Mouse (Mus musculus) midbrain, embryonic 16.5 days (tissue): ENCODE results near the gene Gpc1. TPM values are rescaled to one million over a fixed set of nuclear protein-coding genes. Genes with fewer than 3 reads are reported as not detected.

Source experiments
- ATAC-seq: fragments of 200-750 bp; cut with Nextera tagmentation; 2 replicates; pipeline ENCODE4 v1.8.0; 2017; ENCODE audit warnings: moderate TSS enrichment
- H3K27ac ChIP-seq: fragments of 300-500 bp; sonication (generic); 2 replicates; pipeline ENCODE4 v1.5.1; 2014; ENCODE audit warnings: mild to moderate bottlenecking, low read length, mixed read lengths
- H3K27me3 ChIP-seq: fragments of 300-500 bp; sonication (generic); 2 replicates; pipeline ENCODE4 v1.6.1; 2014; ENCODE audit warnings: low read depth, low read length, mixed read lengths; ENCODE audit not compliant: control insufficient read depth, insufficient read depth
- H3K36me3 ChIP-seq: fragments of 300-500 bp; sonication (generic); 2 replicates; pipeline ENCODE4 v1.6.1; 2014; ENCODE audit warnings: mild to moderate bottlenecking, low read length, moderate library complexity, mixed read lengths; ENCODE audit not compliant: control insufficient read depth, insufficient read depth
- H3K4me1 ChIP-seq: fragments of 300-500 bp; sonication (generic); 2 replicates; pipeline ENCODE4 v1.6.1; 2014; ENCODE audit warnings: mild to moderate bottlenecking, low read length, mixed read lengths; ENCODE audit not compliant: control insufficient read depth, insufficient read depth
- H3K4me2 ChIP-seq: fragments of 300-500 bp; sonication (generic); 2 replicates; pipeline ENCODE4 v1.6.1; 2014; ENCODE audit warnings: mild to moderate bottlenecking, low read length, mixed read lengths
- H3K4me3 ChIP-seq: fragments of 300-500 bp; sonication (generic); 2 replicates; pipeline ENCODE4 v1.5.1; 2014; ENCODE audit warnings: low read depth, mild to moderate bottlenecking, low read length, moderate library complexity, mixed read lengths
- H3K9ac ChIP-seq: fragments of 300-500 bp; sonication (generic); 2 replicates; pipeline ENCODE4 v1.6.1; 2014; ENCODE audit warnings: low read depth, low read length, mixed read lengths
- H3K9me3 ChIP-seq: fragments of 300-500 bp; sonication (generic); replicated peaks from 2 replicates; pipeline ENCODE4 v1.6.1; 2014; ENCODE audit warnings: mild to moderate bottlenecking, low read length, mixed read lengths; ENCODE audit not compliant: control insufficient read depth, poor library complexity, severe bottlenecking
- WGBS: fragments of 180-500 bp; shearing (Covaris S2); extraction: QIAGEN DNeasy Blood & Tissue Kit; methylation state at CpG from one replicate; pipeline ENCODE4 v1.1.7; 2014; 5-methylcytosine and 5-hydroxymethylcytosine counted together
- polyA plus RNA-seq: library from polyadenylated mRNA; unstranded; fragments of >200 nt; fragmentation: Nextera tagmentation; extraction: Ambion mirVana; gene quantifications from 2 replicates; pipeline ENCODE4 v1.2.1, GENCODE M21; 2015

Gene Gpc1
- 49.3 and 54.6 TPM in 2 replicates for polyA plus RNA-seq

DNA sequence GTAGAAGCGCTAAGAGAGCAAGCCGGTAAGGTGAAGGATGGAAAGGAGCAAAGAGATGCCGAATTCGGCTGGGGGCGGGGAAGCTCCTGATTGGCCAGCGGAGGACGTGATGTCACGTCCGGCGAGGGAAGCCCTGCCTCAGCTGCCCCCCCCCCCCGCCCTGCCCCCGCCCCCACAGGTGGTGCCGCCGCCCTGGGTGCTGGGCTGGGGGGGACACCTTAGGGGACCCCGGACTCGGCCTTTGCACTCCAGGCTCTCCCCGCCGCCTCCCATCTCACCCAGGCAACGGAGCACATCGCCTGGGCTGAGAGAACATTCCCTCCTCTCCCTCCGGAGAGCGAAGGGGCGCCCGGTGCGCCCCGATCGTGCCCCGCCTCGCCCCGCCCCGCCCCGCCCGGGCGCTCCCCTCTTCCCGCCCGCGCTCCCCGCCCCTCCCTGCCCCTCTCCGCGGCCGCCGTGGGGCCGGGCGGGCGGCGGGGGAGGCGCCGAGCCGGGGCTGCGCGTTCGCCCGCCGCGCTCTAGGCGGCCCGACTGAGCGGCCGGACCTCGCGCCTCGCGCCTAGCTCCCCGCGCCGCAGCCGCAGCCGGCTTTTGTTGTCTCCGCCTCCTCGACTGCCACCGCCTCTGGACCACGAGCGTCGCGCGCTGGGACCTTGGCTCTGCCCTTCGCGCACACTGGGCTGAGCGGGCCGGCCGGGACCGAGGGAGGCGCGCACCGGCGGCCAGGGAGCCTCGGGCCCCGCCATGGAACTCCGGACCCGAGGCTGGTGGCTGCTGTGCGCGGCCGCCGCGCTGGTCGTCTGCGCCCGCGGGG lies at the start of gene Gpc1:
Gene Gpc1, plus strand, starts transcription at position 458 of the 814 bp plus-strand sequence.
- H3K4me2 ChIP-seq = peak within 1 kb of the TSS; percentile 87
- H3K9me3 ChIP-seq = no peaks in the 10 kb centered on the region
- peak within 1 kb of the TSS; percentile 93 for H3K27ac ChIP-seq
- ATAC-seq = peak; percentile 81
- peak within 1 kb of the TSS; percentile 92 for H3K4me3 ChIP-seq
- WGBS = 0% methylated on average over 59 of the region's 99 CpGs
- peaks cover 2% of the 10 kb centered on the region; the same call in 1 of the 2 replicates for H3K27me3 ChIP-seq
- H3K36me3 ChIP-seq = peaks cover under 1% of the 10 kb centered on the region; the same call in 1 of the 2 replicates
- H3K9ac ChIP-seq = peak within 1 kb of the TSS; percentile 96
- H3K4me1 ChIP-seq = peaks cover 30% of the 10 kb centered on the region

DNA sequence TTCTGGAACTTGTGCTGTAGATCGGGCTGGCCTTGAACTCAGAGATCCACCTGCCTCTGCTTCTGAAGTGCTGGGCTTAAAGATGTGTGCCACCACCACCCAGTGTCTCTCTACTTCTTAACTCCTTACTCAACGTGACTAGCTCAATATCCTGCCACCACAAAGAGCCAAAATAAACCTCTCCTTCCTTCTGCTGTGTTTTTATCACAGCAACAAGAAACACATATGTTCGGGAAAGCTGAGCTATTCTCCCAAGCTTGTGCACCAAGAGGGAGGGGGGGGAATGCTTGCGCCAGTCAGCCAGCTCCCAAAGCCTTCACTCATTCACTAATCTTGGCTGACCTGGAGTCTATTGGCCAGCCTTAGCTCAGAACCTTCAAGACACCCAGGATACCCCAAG lies 49.6 kb upstream of the Gpc1 start:
- no peak for ATAC-seq
- Histone ChIP-seq H3K36me3 (no peaks in the 10 kb centered on the region), H3K27ac (no peak overlapping the region), H3K27me3 (no peaks in the 10 kb centered on the region), H3K9ac (no peak overlapping the region), H3K4me1 (no peaks in the 10 kb centered on the region), H3K4me2 (no peak overlapping the region), H3K9me3 (no peaks in the 10 kb centered on the region), H3K4me3 (no peak overlapping the region)
- 92% methylated on average over 4 of the region's 4 CpGs for WGBS

DNA sequence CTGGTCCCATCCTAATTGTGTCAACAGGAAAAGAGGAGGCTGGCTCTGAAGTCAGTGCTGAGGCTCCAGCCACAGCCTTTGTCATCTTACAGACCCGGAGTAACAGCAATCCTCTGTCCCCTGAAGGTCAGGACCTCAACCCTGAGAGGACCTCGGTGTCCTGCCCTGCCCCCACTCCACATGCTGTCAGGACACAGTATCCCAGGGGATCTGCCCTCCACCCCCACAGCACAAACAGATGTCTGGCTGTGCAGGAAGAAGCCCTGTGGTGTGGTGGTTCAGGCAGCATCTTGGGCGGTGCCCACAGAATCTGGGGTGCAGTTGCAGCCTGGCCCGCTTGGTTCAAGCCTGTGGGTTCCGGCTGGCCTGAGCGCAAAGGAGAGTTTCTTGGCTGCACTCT lies 48.9 kb upstream of the Gpc1 start:
- Histone ChIP-seq H3K4me2 (no peak overlapping the region), H3K4me1 (no peaks in the 10 kb centered on the region), H3K4me3 (no peak overlapping the region), H3K36me3 (no peaks in the 10 kb centered on the region), H3K27ac (no peak overlapping the region), H3K27me3 (no peaks in the 10 kb centered on the region), H3K9me3 (no peaks in the 10 kb centered on the region), H3K9ac (no peak overlapping the region)
- ATAC-seq = no peak
- WGBS = 62% methylated on average over 6 of the region's 6 CpGs

- Histone ChIP-seq H3K4me3 (no peak overlapping the region), H3K27me3 (no peaks in the 10 kb centered on the region), H3K9me3 (no peaks in the 10 kb centered on the region), H3K36me3 (no peaks in the 10 kb centered on the region), H3K4me1 (no peaks in the 10 kb centered on the region), H3K9ac (no peak overlapping the region), H3K4me2 (no peak overlapping the region), H3K27ac (no peak overlapping the region)
- 0 out of 2 replicates have a peak, but pooled peaks have one; percentile 39 for ATAC-seq
- WGBS = 59% methylated on average over 8 of the region's 8 CpGs
These were observed 44.2 kb upstream of the Gpc1 start for GRCm38 (mm10) chr1:92787221-92787620.

- no peaks in the 10 kb centered on the region for H3K4me1 ChIP-seq
- no peaks in the 10 kb centered on the region for H3K27me3 ChIP-seq
- no peaks in the 10 kb centered on the region for H3K36me3 ChIP-seq
- no peak overlapping the region for H3K27ac ChIP-seq
- H3K4me2 ChIP-seq = no peak overlapping the region
- no peak overlapping the region for H3K9ac ChIP-seq
- ATAC-seq = no peak
- H3K4me3 ChIP-seq = no peak overlapping the region
- 87% methylated on average over 7 of the region's 7 CpGs for WGBS
- H3K9me3 ChIP-seq = no peaks in the 10 kb centered on the region
These were observed 43.4 kb upstream of the Gpc1 start for GRCm38 (mm10) chr1:92788049-92788448.

DNA sequence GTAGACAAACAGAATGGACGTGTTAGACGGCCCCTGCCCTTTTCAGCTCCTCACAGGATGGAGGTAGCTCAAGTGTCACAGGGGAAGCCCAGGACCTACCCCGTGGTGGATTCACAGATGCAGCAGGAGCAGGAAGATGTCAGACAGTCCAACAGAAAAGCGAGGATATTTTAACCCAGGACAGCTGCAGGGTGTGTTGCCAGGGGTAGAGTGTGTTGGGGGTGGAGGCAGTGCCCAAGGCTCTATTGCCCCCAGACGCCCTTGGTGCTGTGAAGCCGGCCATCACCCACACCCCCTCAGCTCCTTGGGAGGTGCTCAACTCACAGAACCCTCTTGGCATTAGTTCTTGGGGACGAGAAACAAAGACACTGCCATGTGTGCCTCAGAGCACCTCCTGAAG lies 40.8 kb upstream of the Gpc1 start:
- WGBS = 34% methylated on average over 7 of the region's 7 CpGs

DNA sequence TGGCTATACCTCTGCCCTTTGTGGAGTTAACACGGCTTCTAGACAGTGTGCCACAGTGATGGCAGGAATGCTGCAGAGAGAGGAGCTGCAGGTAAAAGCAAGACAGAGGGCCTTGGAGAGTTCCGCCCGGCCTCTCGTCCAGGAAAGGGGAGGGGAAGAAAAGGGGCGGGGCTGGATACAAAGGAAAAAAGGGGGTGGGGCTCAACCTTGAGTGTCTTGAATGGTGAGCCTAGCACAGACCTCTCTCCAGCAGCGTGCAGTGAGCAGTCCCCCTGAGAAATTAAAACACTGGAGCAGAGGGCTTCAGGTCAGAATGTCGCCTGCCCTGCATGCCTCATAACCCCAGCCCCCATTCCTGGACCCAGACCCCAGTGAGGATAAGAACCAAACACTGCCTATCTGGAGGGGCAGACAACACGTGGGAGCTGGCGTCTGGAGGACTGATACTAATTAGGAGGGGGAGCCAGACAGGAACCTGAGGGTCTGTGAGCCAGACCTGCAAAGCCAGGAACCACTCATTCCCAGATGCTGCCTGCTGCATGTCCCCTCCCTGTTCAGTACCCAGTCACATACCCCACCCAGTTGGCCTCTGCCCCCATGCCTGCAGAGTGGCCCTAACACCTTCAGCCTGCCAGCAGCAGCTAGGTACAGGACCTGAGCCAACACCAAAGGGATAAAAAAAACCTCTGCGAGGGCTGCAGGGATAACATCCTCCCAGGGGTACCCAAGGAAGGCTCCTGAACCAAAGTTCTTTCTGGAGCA lies 40.2 kb upstream of the Gpc1 start:
- peak; percentile 60; the same call in 1 of the 2 replicates for ATAC-seq
- Histone ChIP-seq H3K27me3 (no peaks in the 10 kb centered on the region), H3K4me1 (no peaks in the 10 kb centered on the region), H3K9me3 (no peaks in the 10 kb centered on the region), H3K9ac (no peak overlapping the region), H3K36me3 (no peaks in the 10 kb centered on the region), H3K4me3 (no peak overlapping the region), H3K4me2 (no peak overlapping the region), H3K27ac (no peak overlapping the region)
- WGBS = 7% methylated on average over 9 of the region's 10 CpGs

More for the DNA sequence above, 40.8 kb upstream of the Gpc1 start:
- no peaks in the 10 kb centered on the region for H3K9me3 ChIP-seq
- H3K4me2 ChIP-seq = no peak overlapping the region
- H3K36me3 ChIP-seq = no peaks in the 10 kb centered on the region
- H3K27ac ChIP-seq = no peak overlapping the region
- no peak; the same call in 1 of the 2 replicates for ATAC-seq
- no peaks in the 10 kb centered on the region for H3K4me1 ChIP-seq
- no peak overlapping the region for H3K4me3 ChIP-seq
- H3K27me3 ChIP-seq = no peaks in the 10 kb centered on the region
- no peak overlapping the region for H3K9ac ChIP-seq

- no peak for ATAC-seq
- WGBS = 76% methylated on average over 5 of the region's 5 CpGs
- no peaks in the 10 kb centered on the region for H3K4me1 ChIP-seq
- no peak overlapping the region for H3K4me3 ChIP-seq
- no peaks in the 10 kb centered on the region for H3K9me3 ChIP-seq
- H3K4me2 ChIP-seq = no peak overlapping the region
- H3K9ac ChIP-seq = no peak overlapping the region
- H3K36me3 ChIP-seq = no peaks in the 10 kb centered on the region
- H3K27ac ChIP-seq = no peak overlapping the region
- no peaks in the 10 kb centered on the region for H3K27me3 ChIP-seq
These were observed 37.7 kb upstream of the Gpc1 start for GRCm38 (mm10) chr1:92793781-92794180.

GRCm38 (mm10) chr1:92798425-92798824 lies 33.0 kb upstream of the Gpc1 start:
- H3K4me3 ChIP-seq = no peak overlapping the region
- no peak overlapping the region for H3K27ac ChIP-seq
- no peaks in the 10 kb centered on the region for H3K27me3 ChIP-seq
- WGBS = 73% methylated on average over 2 of the region's 2 CpGs
- H3K4me2 ChIP-seq = no peak overlapping the region
- ATAC-seq = no peak
- no peak overlapping the region for H3K9ac ChIP-seq
- no peaks in the 10 kb centered on the region for H3K4me1 ChIP-seq
- H3K9me3 ChIP-seq = no peaks in the 10 kb centered on the region
- no peaks in the 10 kb centered on the region for H3K36me3 ChIP-seq
